Mouse (Mus musculus) heart, embryonic 12.5 days (tissue): ENCODE measurements around the gene Zfp526. TPM values are rescaled to one million over a fixed set of nuclear protein-coding genes. Genes with fewer than 3 reads are reported as not detected.

Experiments used
- microRNA-seq: library from miRNA; unstranded; fragments of <30 nt; microRNA quantifications from one replicate; pipeline ENCODE4, GENCODE M21; 2017
- polyA plus RNA-seq: library from polyadenylated mRNA; unstranded; fragments of >200 nt; fragmentation: Nextera tagmentation; extraction: Ambion mirVana; gene quantifications from 2 replicates; pipeline ENCODE4 v1.2.1, GENCODE M21; 2016

The Zfp526 gene
- polyA plus RNA-seq, 1 experiment from 2014 or later, result 2.3 TPM

Small RNAs within 50 kb of the gene (microRNA-seq; reads per million reads assigned to microRNA genes)
- gene Mir7048, result not detected

Other genes with a start within 250 kb of the Zfp526 start
- 153 and 170 TPM in 2 replicates for gene Rabac1, start 248.7 kb upstream of the Zfp526 start, polyA plus RNA-seq
- gene Atp1a3, start 215.5 kb upstream of the Zfp526 start, polyA plus RNA-seq, result 2.9 and 3.8 TPM in 2 replicates
- 7.7 and 7.9 TPM in 2 replicates for gene Grik5, start 149.1 kb upstream of the Zfp526 start, polyA plus RNA-seq
- gene Zfp574, start 148.9 kb upstream of the Zfp526 start, polyA plus RNA-seq, result 24.4 and 24.5 TPM in 2 replicates
- gene Pou2f2, start 41.7 kb upstream of the Zfp526 start, polyA plus RNA-seq, result 0.54 and 0.81 TPM in 2 replicates
- gene Dedd2, start 810 bp upstream of the Zfp526 start, polyA plus RNA-seq, result 8.2 and 9.5 TPM in 2 replicates
- 12.1 and 12.7 TPM in 2 replicates for gene Gsk3a, start 16.4 kb downstream of the Zfp526 start, polyA plus RNA-seq
- 17.6 and 20.4 TPM in 2 replicates for gene Erf, start 29.3 kb downstream of the Zfp526 start, polyA plus RNA-seq
- gene Cic, start 46.3 kb downstream of the Zfp526 start, polyA plus RNA-seq, result 28.8 and 30.5 TPM in 2 replicates
- gene Pafah1b3, start 76.6 kb downstream of the Zfp526 start, polyA plus RNA-seq, result 127 and 131 TPM in 2 replicates
- not detected in 2 replicates for gene Prr19, start 80.0 kb downstream of the Zfp526 start, polyA plus RNA-seq
- 0.23 and 0.30 TPM in 2 replicates for gene Tmem145, start 84.7 kb downstream of the Zfp526 start, polyA plus RNA-seq
- 10.3 and 10.8 TPM in 2 replicates for gene Megf8, start 95.7 kb downstream of the Zfp526 start, polyA plus RNA-seq
- not detected in 2 replicates for gene Cnfn, start 148.3 kb downstream of the Zfp526 start, polyA plus RNA-seq
- 4.1 and 5.9 TPM in 2 replicates for gene Lipe, start 177.3 kb downstream of the Zfp526 start, polyA plus RNA-seq
- gene Cxcl17, start 191.5 kb downstream of the Zfp526 start, polyA plus RNA-seq, result not detected in 2 replicates